Mouse (Mus musculus): ENCODE measurements around the gene Pcbp3. TPM values are rescaled to one million over a fixed set of nuclear protein-coding genes. Genes with fewer than 3 reads are reported as not detected.

Gene Pcbp3
- polyA plus RNA-seq, 1 experiment from 2014 or later: 18.9 TPM

GRCm38 (mm10) chr10:76956200-76956599 lies 5.5 kb downstream of the Pcbp3 start:
- ATAC-seq (ENCODE audit: low read depth): no peak
- H3K27me3 ChIP-seq (replicated peaks; ENCODE audit: control insufficient read depth, insufficient read depth, low read length): no peaks in the 10 kb centered on the region
- 26% methylated on average over 6 of the region's 6 CpGs for WGBS

GRCm38 (mm10) chr10:76941038-76941437 lies 20.6 kb downstream of the Pcbp3 start:
- H3K36me3 ChIP-seq (ENCODE audit: control insufficient read depth, insufficient read depth, low read length): no peaks in the 10 kb centered on the region
- no peaks in the 10 kb centered on the region for H3K27me3 ChIP-seq (replicated peaks; ENCODE audit: control insufficient read depth, insufficient read depth, low read length)
- H3K4me3 ChIP-seq (ENCODE audit: low read depth, low read length): no peak overlapping the region
- H3K9ac ChIP-seq (ENCODE audit: low read depth, low read length): no peak overlapping the region
- ATAC-seq (ENCODE audit: low read depth) (no peak), DNase-seq (ENCODE audit: low spot score) (no peak)
- H3K4me2 ChIP-seq (ENCODE audit: low read depth, low read length): no peak overlapping the region
- 70% methylated on average over 4 of the region's 4 CpGs for whole genome bisulfite sequencing
- no peak overlapping the region for H3K27ac ChIP-seq (replicated peaks; ENCODE audit: low read depth, low read length)
- H3K4me1 ChIP-seq (ENCODE audit: control insufficient read depth, insufficient read depth, low read length): no peaks in the 10 kb centered on the region
- no peaks in the 10 kb centered on the region for H3K9me3 ChIP-seq (ENCODE audit: control insufficient read depth, low read length)

More at GRCm38 (mm10) chr10:76956200-76956599, 5.5 kb downstream of the Pcbp3 start:
- Histone ChIP-seq H3K36me3 (ENCODE audit: control insufficient read depth, insufficient read depth, low read length) (no peaks in the 10 kb centered on the region), H3K27ac (replicated peaks; ENCODE audit: low read depth, low read length) (no peak overlapping the region), H3K4me1 (ENCODE audit: control insufficient read depth, insufficient read depth, low read length) (0 out of 2 replicates have a peak, but pooled peaks cover 4% of the 10 kb centered on the region), H3K4me2 (ENCODE audit: low read depth, low read length) (no peak overlapping the region), H3K9me3 (ENCODE audit: control insufficient read depth, low read length) (no peaks in the 10 kb centered on the region), H3K9ac (ENCODE audit: low read depth, low read length) (no peak overlapping the region), H3K4me3 (ENCODE audit: low read depth, low read length) (no peak overlapping the region)
- no peak for DNase-seq (ENCODE audit: low spot score)

DNA sequence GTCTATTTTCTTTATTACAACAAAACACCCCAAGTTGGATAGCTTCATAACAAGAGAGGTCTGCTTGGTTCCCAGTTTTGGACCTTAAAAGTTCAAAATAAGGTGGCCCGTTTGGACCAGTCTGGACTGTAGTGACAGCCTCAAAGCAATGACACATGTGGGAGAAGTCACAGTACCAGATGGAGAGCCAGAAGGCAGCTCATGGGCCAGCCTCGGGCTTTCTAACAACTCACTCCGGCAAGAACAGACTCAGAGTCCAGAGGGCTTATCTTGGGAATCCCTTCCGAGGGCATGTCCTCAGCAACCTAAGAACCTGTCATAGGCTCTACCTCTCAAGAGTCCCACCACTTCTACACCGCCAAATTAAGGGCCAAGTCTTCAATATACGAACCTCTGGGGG lies 24.9 kb downstream of the Pcbp3 start:
- no peaks in the 10 kb centered on the region for H3K4me1 ChIP-seq (ENCODE audit: control insufficient read depth, insufficient read depth, low read length)
- H3K4me3 ChIP-seq (ENCODE audit: low read depth, low read length): no peak overlapping the region
- H3K9me3 ChIP-seq (ENCODE audit: control insufficient read depth, low read length): no peaks in the 10 kb centered on the region
- 88% methylated on average over 6 of the region's 6 CpGs for WGBS
- H3K27ac ChIP-seq (replicated peaks; ENCODE audit: low read depth, low read length): no peak overlapping the region
- H3K27me3 ChIP-seq (replicated peaks; ENCODE audit: control insufficient read depth, insufficient read depth, low read length): no peaks in the 10 kb centered on the region
- no peak overlapping the region for H3K9ac ChIP-seq (ENCODE audit: low read depth, low read length)
- no peak for DNase-seq (ENCODE audit: low spot score)
- H3K4me2 ChIP-seq (ENCODE audit: low read depth, low read length): no peak overlapping the region
- ATAC-seq (ENCODE audit: low read depth): no peak
- H3K36me3 ChIP-seq (ENCODE audit: control insufficient read depth, insufficient read depth, low read length): no peaks in the 10 kb centered on the region

DNA sequence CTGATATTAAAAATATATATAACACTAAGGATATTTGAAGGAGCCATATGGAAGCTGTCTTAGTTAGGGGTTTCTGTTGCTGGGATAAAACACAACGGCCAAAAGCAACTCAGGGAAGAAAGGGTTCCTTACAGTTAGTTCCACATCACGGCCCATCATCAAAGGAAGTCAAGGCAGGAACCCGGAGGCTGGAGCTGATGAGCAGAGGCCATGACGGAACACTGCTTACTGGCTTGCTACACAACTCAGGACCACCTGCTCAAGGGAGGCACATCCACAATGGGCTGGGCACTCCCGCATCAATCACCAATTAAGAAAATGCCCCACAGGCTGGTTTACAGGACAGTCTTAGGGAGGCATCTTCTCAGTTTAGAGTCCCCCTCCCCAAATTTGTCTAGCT lies 26.9 kb downstream of the Pcbp3 start:
- 75% methylated on average over 5 of the region's 5 CpGs for WGBS

DNA sequence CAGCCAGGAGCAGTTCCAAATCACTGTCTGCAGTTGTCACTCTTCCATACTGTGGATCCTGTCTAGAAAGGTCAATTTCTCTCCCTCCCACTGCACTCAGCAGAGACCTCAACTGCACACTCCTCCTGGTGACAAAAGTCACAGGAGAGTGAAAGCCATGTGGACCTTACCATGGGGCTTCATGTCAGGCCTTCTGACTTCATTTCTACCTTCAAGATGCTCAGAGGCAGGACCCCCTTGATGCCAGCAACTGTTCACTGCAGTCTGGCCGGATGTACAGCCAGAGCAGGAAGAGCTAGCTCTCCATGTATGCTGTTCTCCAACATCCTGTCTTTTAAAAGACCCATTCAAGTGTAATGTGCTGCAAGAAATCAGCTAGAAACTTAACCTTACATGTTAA lies 29.9 kb downstream of the Pcbp3 start:
- Histone ChIP-seq H3K4me3 (ENCODE audit: low read depth, low read length) (no peak overlapping the region), H3K27me3 (replicated peaks; ENCODE audit: control insufficient read depth, insufficient read depth, low read length) (no peaks in the 10 kb centered on the region), H3K27ac (replicated peaks; ENCODE audit: low read depth, low read length) (no peak overlapping the region), H3K9me3 (ENCODE audit: control insufficient read depth, low read length) (no peaks in the 10 kb centered on the region), H3K36me3 (ENCODE audit: control insufficient read depth, insufficient read depth, low read length) (no peaks in the 10 kb centered on the region), H3K4me1 (ENCODE audit: control insufficient read depth, insufficient read depth, low read length) (no peaks in the 10 kb centered on the region), H3K4me2 (ENCODE audit: low read depth, low read length) (no peak overlapping the region), H3K9ac (ENCODE audit: low read depth, low read length) (no peak overlapping the region)
- ATAC-seq (ENCODE audit: low read depth) (no peak), DNase-seq (ENCODE audit: low spot score) (no peak)
- WGBS: 64% methylated on average over 1 of the region's 1 CpGs

More for the DNA sequence above, 26.9 kb downstream of the Pcbp3 start:
- DNase-seq (ENCODE audit: low spot score) (no peak), ATAC-seq (ENCODE audit: low read depth) (no peak)
- Histone ChIP-seq H3K27me3 (replicated peaks; ENCODE audit: control insufficient read depth, insufficient read depth, low read length) (no peaks in the 10 kb centered on the region), H3K36me3 (ENCODE audit: control insufficient read depth, insufficient read depth, low read length) (no peaks in the 10 kb centered on the region), H3K9ac (ENCODE audit: low read depth, low read length) (no peak overlapping the region), H3K4me2 (ENCODE audit: low read depth, low read length) (no peak overlapping the region), H3K27ac (replicated peaks; ENCODE audit: low read depth, low read length) (no peak overlapping the region), H3K4me3 (ENCODE audit: low read depth, low read length) (no peak overlapping the region), H3K9me3 (ENCODE audit: control insufficient read depth, low read length) (no peaks in the 10 kb centered on the region), H3K4me1 (ENCODE audit: control insufficient read depth, insufficient read depth, low read length) (no peaks in the 10 kb centered on the region)

DNA sequence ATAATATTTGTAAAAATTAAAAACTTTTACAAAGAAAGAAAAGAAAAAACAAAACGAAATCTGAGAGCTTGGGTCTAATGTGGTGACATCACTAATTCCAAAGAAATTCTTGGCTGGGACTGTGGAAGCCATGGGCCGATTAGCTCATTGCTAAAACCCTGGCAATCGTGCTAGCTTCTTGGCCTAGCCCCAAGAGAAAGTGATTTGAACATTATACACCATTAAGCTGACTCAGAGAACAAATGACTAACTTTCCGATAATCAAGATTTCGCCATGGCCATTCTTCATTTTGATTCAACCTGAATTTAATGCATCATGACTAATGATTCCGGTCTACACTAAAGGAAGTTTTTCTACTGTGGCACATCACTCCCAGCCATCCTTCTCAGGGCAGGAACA lies 30.6 kb downstream of the Pcbp3 start:
- H3K36me3 ChIP-seq (ENCODE audit: control insufficient read depth, insufficient read depth, low read length): no peaks in the 10 kb centered on the region
- 64% methylated on average over 6 of the region's 6 CpGs for WGBS
- no peaks in the 10 kb centered on the region for H3K9me3 ChIP-seq (ENCODE audit: control insufficient read depth, low read length)
- no peak overlapping the region for H3K4me3 ChIP-seq (ENCODE audit: low read depth, low read length)
- ATAC-seq (ENCODE audit: low read depth) (0 out of 2 replicates have a peak, but pooled peaks have one; percentile 33), DNase-seq (ENCODE audit: low spot score) (peak; percentile 73)
- no peak overlapping the region for H3K27ac ChIP-seq (replicated peaks; ENCODE audit: low read depth, low read length)
- H3K9ac ChIP-seq (ENCODE audit: low read depth, low read length): no peak overlapping the region
- H3K4me1 ChIP-seq (ENCODE audit: control insufficient read depth, insufficient read depth, low read length): no peaks in the 10 kb centered on the region
- H3K4me2 ChIP-seq (ENCODE audit: low read depth, low read length): no peak overlapping the region
- no peaks in the 10 kb centered on the region for H3K27me3 ChIP-seq (replicated peaks; ENCODE audit: control insufficient read depth, insufficient read depth, low read length)

DNA sequence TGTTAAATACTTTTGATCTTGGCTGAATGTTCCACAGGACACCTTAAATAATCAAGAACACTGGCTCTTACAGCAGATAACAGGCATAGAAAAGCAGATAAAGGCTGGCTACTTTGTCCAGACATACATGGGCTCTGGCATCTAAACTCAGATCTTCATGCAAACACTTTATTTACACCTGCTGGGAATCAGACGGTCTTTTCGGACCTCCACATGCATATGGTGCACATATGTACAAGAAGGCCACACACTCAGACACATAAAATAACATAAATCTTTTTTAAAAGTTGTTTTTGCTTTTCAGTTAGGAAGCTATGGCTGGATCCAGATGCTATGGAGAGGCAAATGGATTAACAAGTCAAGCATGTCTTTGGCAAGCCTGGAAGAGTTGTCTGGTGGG lies 37.2 kb downstream of the Pcbp3 start:
- Histone ChIP-seq H3K27ac (replicated peaks; ENCODE audit: low read depth, low read length) (no peak overlapping the region), H3K9me3 (ENCODE audit: control insufficient read depth, low read length) (no peaks in the 10 kb centered on the region), H3K9ac (ENCODE audit: low read depth, low read length) (no peak overlapping the region), H3K4me2 (ENCODE audit: low read depth, low read length) (no peak overlapping the region), H3K4me1 (ENCODE audit: control insufficient read depth, insufficient read depth, low read length) (no peaks in the 10 kb centered on the region), H3K27me3 (replicated peaks; ENCODE audit: control insufficient read depth, insufficient read depth, low read length) (no peaks in the 10 kb centered on the region), H3K36me3 (ENCODE audit: control insufficient read depth, insufficient read depth, low read length) (no peaks in the 10 kb centered on the region), H3K4me3 (ENCODE audit: low read depth, low read length) (no peak overlapping the region)
- WGBS: 70% methylated on average over 2 of the region's 2 CpGs
- DNase-seq (ENCODE audit: low spot score) (peak; percentile 12), ATAC-seq (ENCODE audit: low read depth) (no peak)

DNA sequence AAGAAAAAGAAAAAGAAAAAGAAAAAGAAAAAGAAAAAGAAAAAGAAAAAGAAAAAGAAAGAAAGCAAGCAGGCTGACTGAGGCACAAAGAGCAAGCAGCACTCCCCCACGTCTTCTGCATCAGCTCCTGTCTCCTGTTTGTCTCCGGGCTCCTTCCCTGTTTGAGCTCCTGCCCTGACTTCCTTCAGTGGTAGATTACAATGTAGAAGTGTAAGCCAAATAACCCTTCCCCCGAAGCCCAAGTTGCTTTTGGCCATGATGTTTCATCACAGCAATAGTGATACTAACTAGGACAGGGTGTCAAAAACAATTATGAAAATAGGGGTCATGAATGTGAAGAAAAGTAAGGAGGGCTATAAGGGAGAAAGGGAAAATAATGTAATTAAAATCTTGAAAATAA lies 43.6 kb downstream of the Pcbp3 start:
- Histone ChIP-seq H3K9ac (ENCODE audit: low read depth, low read length) (no peak overlapping the region), H3K4me1 (ENCODE audit: control insufficient read depth, insufficient read depth, low read length) (no peaks in the 10 kb centered on the region), H3K4me3 (ENCODE audit: low read depth, low read length) (no peak overlapping the region), H3K4me2 (ENCODE audit: low read depth, low read length) (no peak overlapping the region), H3K27me3 (replicated peaks; ENCODE audit: control insufficient read depth, insufficient read depth, low read length) (no peaks in the 10 kb centered on the region), H3K36me3 (ENCODE audit: control insufficient read depth, insufficient read depth, low read length) (no peaks in the 10 kb centered on the region), H3K27ac (replicated peaks; ENCODE audit: low read depth, low read length) (no peak overlapping the region), H3K9me3 (ENCODE audit: control insufficient read depth, low read length) (no peaks in the 10 kb centered on the region)
- 74% methylated on average over 3 of the region's 3 CpGs for WGBS
- ATAC-seq (ENCODE audit: low read depth) (no peak), DNase-seq (ENCODE audit: low spot score) (no peak)

GRCm38 (mm10) chr10:76906434-76906833 lies 55.3 kb downstream of the Pcbp3 start:
- ATAC-seq (ENCODE audit: low read depth): peak; percentile 11; the same call in 1 of the 2 replicates
- Histone ChIP-seq H3K36me3 (ENCODE audit: control insufficient read depth, insufficient read depth, low read length) (no peaks in the 10 kb centered on the region), H3K9me3 (ENCODE audit: control insufficient read depth, low read length) (no peaks in the 10 kb centered on the region), H3K27me3 (replicated peaks; ENCODE audit: control insufficient read depth, insufficient read depth, low read length) (no peaks in the 10 kb centered on the region), H3K4me3 (ENCODE audit: low read depth, low read length) (no peak overlapping the region), H3K4me2 (ENCODE audit: low read depth, low read length) (peak overlapping the region; percentile 11; the same call in 1 of the 2 replicates), H3K4me1 (ENCODE audit: control insufficient read depth, insufficient read depth, low read length) (peaks cover 22% of the 10 kb centered on the region), H3K27ac (replicated peaks; ENCODE audit: low read depth, low read length) (peak overlapping the region; percentile 22; the same call in 1 of the 2 replicates), H3K9ac (ENCODE audit: low read depth, low read length) (no peak overlapping the region)
- DNase-seq (ENCODE audit: low spot score): no peak
- WGBS: 61% methylated on average over 10 of the region's 10 CpGs
